Mouse (Mus musculus) liver, embryonic 16.5 days (tissue): Measurements from ENCODE around the gene Xaf1. TPM values are rescaled to one million over a fixed set of nuclear protein-coding genes. Genes with fewer than 3 reads are reported as not detected.

Experiments
- ATAC-seq: fragments of 200-750 bp; cut with Nextera tagmentation; 2 replicates; pipeline ENCODE4 v1.8.0; 2017; ENCODE audit warnings: low read depth, mild to moderate bottlenecking, moderate number of reproducible peaks, moderate library complexity
- H3K27ac ChIP-seq: fragments of 300-500 bp; sonication (generic); 2 replicates; pipeline ENCODE4 v1.5.1; 2014; ENCODE audit warnings: mild to moderate bottlenecking, low read length
- H3K27me3 ChIP-seq: fragments of 300-500 bp; sonication (generic); 2 replicates; pipeline ENCODE4 v1.6.1; 2014; ENCODE audit warnings: low read depth, low read length, mixed read lengths; ENCODE audit not compliant: control insufficient read depth, insufficient read depth
- H3K36me3 ChIP-seq: fragments of 300-500 bp; sonication (generic); 2 replicates; pipeline ENCODE4 v1.6.1; 2014; ENCODE audit warnings: mild to moderate bottlenecking; ENCODE audit not compliant: control insufficient read depth, insufficient read depth
- H3K4me1 ChIP-seq: fragments of 300-500 bp; sonication (generic); 2 replicates; pipeline ENCODE4 v1.6.1; 2014; ENCODE audit warnings: low read depth, low read length, mixed read lengths; ENCODE audit not compliant: control insufficient read depth
- H3K4me2 ChIP-seq: fragments of 300-500 bp; sonication (generic); 2 replicates; pipeline ENCODE4 v1.6.1; 2014; ENCODE audit warnings: low read depth, low read length, mixed read lengths
- H3K4me3 ChIP-seq: fragments of 300-500 bp; sonication (generic); 2 replicates; pipeline ENCODE4 v1.5.1; 2014; ENCODE audit warnings: low read depth, mild to moderate bottlenecking, low read length
- H3K9ac ChIP-seq: fragments of 300-500 bp; sonication (generic); 2 replicates; pipeline ENCODE4 v1.6.1; 2014; ENCODE audit warnings: low read depth, low read length
- H3K9me3 ChIP-seq: fragments of 300-500 bp; sonication (generic); replicated peaks from 2 replicates; pipeline ENCODE4 v1.6.1; 2016; ENCODE audit warnings: low read length; ENCODE audit not compliant: control insufficient read depth
- WGBS: fragments of 180-500 bp; shearing (Covaris S2); extraction: QIAGEN DNeasy Blood & Tissue Kit; methylation state at CpG from one replicate; pipeline ENCODE4 v1.1.7; 2014; ENCODE audit not compliant: insufficient replicate concordance; 5-methylcytosine and 5-hydroxymethylcytosine counted together
- polyA plus RNA-seq: library from polyadenylated mRNA; unstranded; fragments of >200 nt; fragmentation: Nextera tagmentation; extraction: Ambion mirVana; gene quantifications from 2 replicates; pipeline ENCODE4 v1.2.1, GENCODE M21; 2015

The Xaf1 gene
- polyA plus RNA-seq, 1 experiment from 2014 or later, result 3.4 TPM

DNA sequence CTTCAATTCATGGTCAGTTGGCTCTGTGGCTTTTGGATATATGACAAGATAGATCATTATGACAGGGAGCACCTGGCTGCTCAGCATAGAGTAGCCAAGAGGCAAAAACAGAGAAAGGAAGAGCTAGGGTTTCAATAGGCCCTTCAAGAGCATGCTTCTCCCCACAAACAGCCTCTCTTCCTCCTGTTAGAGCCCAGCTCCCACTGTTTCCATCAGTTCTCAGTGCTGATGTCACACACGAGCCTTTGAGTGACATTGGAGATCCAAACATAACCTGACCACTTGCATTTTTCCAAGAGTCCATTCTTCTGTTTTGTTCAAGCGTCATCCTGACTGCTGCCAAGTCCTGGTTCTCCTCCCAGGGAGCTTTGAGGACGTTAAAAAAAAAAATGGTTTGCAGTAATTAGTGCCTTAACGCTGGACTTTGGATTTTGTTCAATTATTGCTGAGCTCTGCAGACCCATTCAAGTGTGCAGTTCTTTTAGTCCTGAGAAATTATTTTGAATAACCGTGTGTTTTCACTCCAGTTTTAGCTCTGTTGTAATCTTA lies 19.5 kb upstream of the Xaf1 start:
- Histone ChIP-seq H3K4me2 (no peak overlapping the region), H3K9ac (no peak overlapping the region), H3K4me1 (no peaks in the 10 kb centered on the region), H3K36me3 (no peaks in the 10 kb centered on the region), H3K4me3 (no peak overlapping the region), H3K9me3 (no peaks in the 10 kb centered on the region), H3K27ac (no peak overlapping the region), H3K27me3 (no peaks in the 10 kb centered on the region)
- WGBS, result 47% methylated on average over 5 of the region's 5 CpGs
- no peak for ATAC-seq

DNA sequence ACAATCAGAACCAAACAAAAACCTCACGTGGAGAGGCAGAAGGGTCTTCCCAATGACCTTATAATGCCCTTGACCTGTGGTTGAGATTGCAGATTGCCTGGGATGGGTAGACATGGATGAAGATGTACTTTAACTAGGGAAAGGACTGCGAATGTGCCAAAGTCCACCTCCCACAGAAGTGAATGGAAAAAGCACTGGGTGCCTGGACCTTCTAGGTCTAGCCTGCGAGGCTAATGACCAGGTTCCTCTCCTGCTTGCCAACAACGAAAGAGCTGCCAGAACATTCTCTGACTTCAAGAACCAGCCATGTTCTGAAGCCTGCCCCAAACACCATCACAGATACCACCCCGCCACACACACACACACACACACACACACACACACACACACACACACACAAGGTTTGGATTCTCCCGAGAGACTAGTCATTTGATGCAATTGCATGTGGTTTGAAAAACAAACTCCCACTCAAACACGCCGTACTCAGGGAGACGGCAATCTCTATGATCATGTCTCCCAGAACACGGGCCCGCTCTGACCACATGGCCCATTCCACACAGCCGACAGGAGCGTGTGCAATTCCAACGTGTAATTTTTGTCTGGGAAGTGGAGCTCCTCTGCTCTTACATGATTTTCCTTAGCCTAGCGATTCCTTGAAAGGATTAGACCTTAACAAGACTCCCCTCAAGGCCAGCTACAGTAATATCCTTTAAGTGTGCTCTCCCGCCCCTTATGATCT lies 17.8 kb upstream of the Xaf1 start:
- 73% methylated on average over 16 of the region's 16 CpGs for WGBS
- Histone ChIP-seq H3K9me3 (no peaks in the 10 kb centered on the region), H3K4me1 (no peaks in the 10 kb centered on the region)

DNA sequence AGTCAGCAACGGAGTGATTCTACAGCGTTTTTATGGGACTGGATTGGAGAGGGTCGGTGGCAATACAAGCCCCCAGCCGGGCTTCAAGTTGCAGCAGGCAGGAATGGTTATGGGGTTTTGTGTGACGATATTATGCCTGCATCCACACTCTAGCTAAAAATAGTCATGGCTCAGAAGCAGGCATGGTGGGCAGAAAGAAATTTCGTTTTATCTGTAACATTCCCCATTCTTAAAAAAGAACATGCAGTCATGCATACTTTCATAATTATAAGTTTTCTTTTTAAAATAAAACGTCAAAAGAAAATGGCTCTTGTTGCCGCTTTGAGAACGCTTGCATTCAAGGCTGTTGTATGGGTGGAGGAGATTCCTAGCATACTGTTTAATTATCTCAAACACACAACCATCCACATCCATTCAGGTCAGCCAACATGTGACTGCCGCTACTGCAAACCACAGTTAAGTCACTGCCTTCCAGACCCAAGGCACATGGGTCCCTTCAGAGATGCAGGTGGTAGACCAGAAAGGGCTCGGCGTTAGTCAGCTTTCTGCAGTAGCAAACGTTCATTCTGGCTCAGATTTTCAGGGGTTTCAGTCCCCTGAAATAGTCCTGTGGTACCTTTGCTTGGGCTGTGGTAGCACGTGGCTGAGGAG lies 16.8 kb upstream of the Xaf1 start:
- no peak overlapping the region for H3K9ac ChIP-seq
- 59% methylated on average over 14 of the region's 14 CpGs for WGBS
- ATAC-seq, result no peak
- no peaks in the 10 kb centered on the region for H3K36me3 ChIP-seq
- no peak overlapping the region for H3K4me2 ChIP-seq
- no peaks in the 10 kb centered on the region for H3K9me3 ChIP-seq
- no peaks in the 10 kb centered on the region for H3K4me1 ChIP-seq
- no peaks in the 10 kb centered on the region for H3K27me3 ChIP-seq
- no peak overlapping the region for H3K4me3 ChIP-seq
- H3K27ac ChIP-seq, result no peak overlapping the region

More for the DNA sequence above, 17.8 kb upstream of the Xaf1 start:
- H3K4me3 ChIP-seq, result no peak overlapping the region
- no peak for ATAC-seq
- H3K27ac ChIP-seq, result no peak overlapping the region
- no peak overlapping the region for H3K4me2 ChIP-seq
- no peaks in the 10 kb centered on the region for H3K36me3 ChIP-seq
- no peak overlapping the region for H3K9ac ChIP-seq
- H3K27me3 ChIP-seq, result no peaks in the 10 kb centered on the region

DNA sequence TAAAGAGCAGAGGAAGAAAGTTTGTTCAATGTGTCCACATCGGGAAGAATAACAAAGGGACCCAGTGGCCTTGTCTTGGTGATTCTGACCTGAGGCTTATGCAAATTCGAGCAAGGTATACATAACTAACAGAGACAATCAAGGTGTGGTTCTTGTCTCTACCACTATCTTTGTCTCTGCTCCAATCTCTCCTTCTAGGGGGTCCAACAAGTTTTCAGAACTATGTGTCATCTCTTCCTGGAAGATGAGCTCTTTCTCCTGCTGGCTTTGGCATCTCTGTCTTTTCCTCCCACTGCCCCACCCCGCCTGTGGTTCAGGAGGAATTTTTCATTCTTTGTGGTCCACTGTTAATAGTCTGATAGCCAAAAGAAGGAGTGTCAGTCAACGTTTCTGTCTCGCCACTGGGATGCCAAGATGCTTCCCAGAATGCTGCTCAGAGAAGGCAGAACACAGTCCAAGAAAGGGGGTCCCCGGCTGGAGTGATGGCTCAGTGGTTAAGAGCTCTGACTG lies 15.4 kb upstream of the Xaf1 start:
- Histone ChIP-seq H3K36me3 (no peaks in the 10 kb centered on the region), H3K27ac (no peak overlapping the region), H3K4me2 (no peak overlapping the region), H3K9me3 (no peaks in the 10 kb centered on the region), H3K4me3 (no peak overlapping the region), H3K9ac (no peak overlapping the region), H3K27me3 (no peaks in the 10 kb centered on the region), H3K4me1 (no peaks in the 10 kb centered on the region)
- WGBS, result 42% methylated on average over 6 of the region's 6 CpGs
- no peak for ATAC-seq

DNA sequence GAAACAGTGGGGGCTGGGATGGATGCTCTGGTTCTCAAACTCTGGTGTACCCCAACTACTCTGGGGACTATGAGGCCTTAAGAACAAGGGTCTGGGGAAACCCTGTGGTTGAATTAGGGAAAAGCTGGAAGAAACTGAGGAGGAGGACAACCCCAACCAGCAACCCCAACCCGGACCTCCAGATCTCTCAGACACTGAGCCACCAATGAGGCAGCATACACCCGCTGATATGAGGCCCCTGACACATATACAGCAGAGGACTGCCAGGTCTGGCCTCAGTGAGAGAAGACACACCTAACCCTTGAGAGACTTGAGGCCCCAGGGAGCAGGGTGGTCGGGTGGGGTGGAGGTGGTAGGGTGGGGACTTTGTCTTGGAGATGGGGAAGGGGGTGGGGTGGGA lies 14.8 kb upstream of the Xaf1 start:
- Histone ChIP-seq H3K4me1 (no peaks in the 10 kb centered on the region), H3K36me3 (no peaks in the 10 kb centered on the region), H3K9me3 (no peaks in the 10 kb centered on the region), H3K4me2 (no peak overlapping the region), H3K27ac (no peak overlapping the region), H3K27me3 (no peaks in the 10 kb centered on the region), H3K9ac (no peak overlapping the region), H3K4me3 (no peak overlapping the region)
- ATAC-seq, result no peak
- 53% methylated on average over 3 of the region's 3 CpGs for WGBS

DNA sequence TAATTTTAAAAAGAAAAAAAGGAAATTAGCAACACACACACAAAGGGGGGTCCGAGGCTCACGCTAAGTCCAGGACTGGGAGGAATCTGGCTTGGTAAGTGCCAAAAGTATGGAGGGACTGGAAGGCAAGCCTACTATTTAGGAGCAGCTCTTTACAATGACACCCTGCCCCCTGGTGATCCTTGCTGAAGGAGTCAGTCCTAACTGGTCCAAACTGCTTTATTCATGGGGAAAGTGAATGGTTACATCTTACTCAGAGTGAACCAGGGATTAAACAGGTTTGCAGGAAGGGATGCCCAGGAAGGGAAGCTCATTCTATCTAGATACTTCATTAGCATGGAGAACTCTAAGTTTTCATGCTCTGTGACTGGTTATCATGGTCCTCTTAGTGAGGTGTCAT lies 14.3 kb upstream of the Xaf1 start:
- Histone ChIP-seq H3K4me1 (no peaks in the 10 kb centered on the region), H3K27me3 (no peaks in the 10 kb centered on the region), H3K27ac (no peak overlapping the region), H3K4me3 (no peak overlapping the region), H3K9ac (no peak overlapping the region), H3K36me3 (no peaks in the 10 kb centered on the region), H3K4me2 (no peak overlapping the region), H3K9me3 (no peaks in the 10 kb centered on the region)
- 76% methylated on average over 2 of the region's 2 CpGs for WGBS
- no peak for ATAC-seq

DNA sequence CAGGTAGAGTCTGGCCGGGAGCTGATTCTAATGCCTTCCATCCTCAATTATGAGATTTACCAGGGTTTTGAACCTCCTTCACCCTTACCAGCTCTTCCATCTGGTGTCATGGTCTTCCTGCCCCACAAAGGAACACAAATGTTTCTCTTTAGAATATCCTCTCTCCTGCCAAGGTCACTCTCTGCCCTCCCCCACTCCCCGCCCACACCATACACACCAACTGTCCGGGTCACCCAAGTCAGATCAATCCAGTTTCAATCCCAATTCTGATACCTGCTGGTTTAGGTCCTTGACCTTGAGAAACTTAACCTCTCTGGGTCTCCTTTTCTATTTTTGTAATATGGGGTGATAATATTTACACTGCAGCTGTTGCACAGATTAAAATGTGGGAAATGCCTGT lies 13.9 kb upstream of the Xaf1 start:
- 68% methylated on average over 3 of the region's 3 CpGs for WGBS
- no peak overlapping the region for H3K4me3 ChIP-seq
- H3K9me3 ChIP-seq, result no peaks in the 10 kb centered on the region
- no peak for ATAC-seq
- H3K4me2 ChIP-seq, result no peak overlapping the region
- H3K27me3 ChIP-seq, result no peaks in the 10 kb centered on the region
- no peaks in the 10 kb centered on the region for H3K4me1 ChIP-seq
- no peak overlapping the region for H3K27ac ChIP-seq
- no peak overlapping the region for H3K9ac ChIP-seq
- H3K36me3 ChIP-seq, result no peaks in the 10 kb centered on the region

DNA sequence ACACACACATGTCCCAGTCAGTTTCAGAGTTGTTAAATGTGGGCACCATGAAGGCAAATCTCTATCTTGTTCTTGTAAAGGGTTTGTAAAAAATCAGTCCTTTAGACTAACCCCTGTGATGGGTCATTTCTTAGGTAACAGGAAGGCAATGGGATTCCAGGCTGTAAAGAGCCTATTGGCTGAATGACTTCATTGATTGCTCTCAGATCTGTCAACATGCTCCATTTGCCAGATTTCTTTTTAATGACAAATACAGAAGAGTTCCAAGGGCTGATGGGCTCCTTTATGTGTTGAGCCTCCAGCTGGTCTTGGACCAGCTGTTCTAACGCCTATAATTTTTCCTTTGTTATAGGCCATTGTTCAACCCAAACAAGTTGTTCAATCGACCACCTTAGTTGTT lies 8.3 kb upstream of the Xaf1 start:
- 70% methylated on average over 2 of the region's 2 CpGs for WGBS
- no peaks in the 10 kb centered on the region for H3K4me1 ChIP-seq
- H3K27me3 ChIP-seq, result no peaks in the 10 kb centered on the region
- H3K36me3 ChIP-seq, result no peaks in the 10 kb centered on the region
- H3K4me3 ChIP-seq, result no peak overlapping the region
- ATAC-seq, result no peak
- no peak overlapping the region for H3K27ac ChIP-seq
- H3K9me3 ChIP-seq, result no peaks in the 10 kb centered on the region
- no peak overlapping the region for H3K9ac ChIP-seq
- H3K4me2 ChIP-seq, result no peak overlapping the region

DNA sequence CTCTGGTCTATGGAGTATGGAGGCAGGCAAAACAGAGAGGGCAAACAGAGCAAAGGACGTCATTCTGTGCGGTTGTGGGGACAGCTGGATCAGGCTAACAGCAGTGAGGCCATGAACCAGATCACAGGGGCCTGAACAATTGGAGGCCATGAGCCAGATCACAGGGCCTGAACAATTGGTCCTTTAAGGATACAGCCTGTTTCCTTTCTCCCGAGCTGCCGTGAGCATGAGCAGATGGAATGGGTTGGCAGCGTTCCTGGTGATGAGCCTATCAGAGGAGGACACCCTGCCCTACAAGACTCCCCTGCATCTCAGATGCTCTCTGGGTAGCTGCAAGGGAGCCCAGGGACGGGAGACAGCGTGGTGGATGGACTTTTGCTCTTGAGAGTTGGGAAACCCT lies 801 bp downstream of the Xaf1 start:
- H3K4me3 ChIP-seq, result peak overlapping the region; percentile 48; the same call in 1 of the 2 replicates
- no peaks in the 10 kb centered on the region for H3K27me3 ChIP-seq
- WGBS, result 65% methylated on average over 7 of the region's 7 CpGs

More for the DNA sequence above, 801 bp downstream of the Xaf1 start:
- Histone ChIP-seq H3K4me2 (peak overlapping the region; percentile 49), H3K9me3 (no peaks in the 10 kb centered on the region), H3K4me1 (no peaks in the 10 kb centered on the region; the same call in 1 of the 2 replicates), H3K27ac (no peak overlapping the region), H3K9ac (no peak overlapping the region), H3K36me3 (no peaks in the 10 kb centered on the region)
- no peak for ATAC-seq
